Mouse (Mus musculus): ENCODE data around the gene Ccz1. TPM values are rescaled to one million over a fixed set of nuclear protein-coding genes. Genes with fewer than 3 reads are reported as not detected.
A peak's percentile ranks its signal among the peaks of the same experiment; 100 is the strongest.

Gene Ccz1
- polyA plus RNA-seq, 1 experiment: 54.9 TPM

- TF ChIP-seq CTCF (IDR thresholded peaks at IDR 0.05; ENCODE audit: borderline replicate concordance, extremely low read depth, insufficient read depth, insufficient read length): no peak
- TF ChIP-seq POLR2A (IDR thresholded peaks at IDR 0.05; ENCODE audit: borderline replicate concordance, extremely low read depth, insufficient read depth, insufficient read length, poor library complexity, severe bottlenecking): no peak
- no peak for DNase-seq (ENCODE audit: low read depth)
Observed at GRCm38 (mm10) chr5:143966671-143967070, 48.0 kb downstream of the Ccz1 start.

GRCm38 (mm10) chr5:143965586-143966345, 48.9 kb downstream of the Ccz1 start:
- TF ChIP-seq POLR2A (IDR thresholded peaks at IDR 0.05; ENCODE audit: borderline replicate concordance, extremely low read depth, insufficient read depth, insufficient read length, poor library complexity, severe bottlenecking): no peak
- TF ChIP-seq CTCF (IDR thresholded peaks at IDR 0.05; ENCODE audit: borderline replicate concordance, extremely low read depth, insufficient read depth, insufficient read length): no peak
- DNase-seq (ENCODE audit: low read depth): no peak

- TF ChIP-seq CTCF (IDR thresholded peaks at IDR 0.05; ENCODE audit: borderline replicate concordance, extremely low read depth, insufficient read depth, insufficient read length): no peak
- no peak for TF ChIP-seq POLR2A (IDR thresholded peaks at IDR 0.05; ENCODE audit: borderline replicate concordance, extremely low read depth, insufficient read depth, insufficient read length, poor library complexity, severe bottlenecking)
- no peak for DNase-seq (ENCODE audit: low read depth)
Observed at GRCm38 (mm10) chr5:143961176-143961575, 53.5 kb downstream of the Ccz1 start.

- no peak for DNase-seq (ENCODE audit: low read depth)
- TF ChIP-seq POLR2A (IDR thresholded peaks at IDR 0.05; ENCODE audit: borderline replicate concordance, extremely low read depth, insufficient read depth, insufficient read length, poor library complexity, severe bottlenecking): no peak
- no peak for TF ChIP-seq CTCF (IDR thresholded peaks at IDR 0.05; ENCODE audit: borderline replicate concordance, extremely low read depth, insufficient read depth, insufficient read length)
Observed at GRCm38 (mm10) chr5:143959551-143959950, 55.1 kb downstream of the Ccz1 start.

GRCm38 (mm10) chr5:143957101-143957500, 57.6 kb downstream of the Ccz1 start:
- no peak for DNase-seq (ENCODE audit: low read depth)
- no peak for TF ChIP-seq CTCF (IDR thresholded peaks at IDR 0.05; ENCODE audit: borderline replicate concordance, extremely low read depth, insufficient read depth, insufficient read length)
- no peak for TF ChIP-seq POLR2A (IDR thresholded peaks at IDR 0.05; ENCODE audit: borderline replicate concordance, extremely low read depth, insufficient read depth, insufficient read length, poor library complexity, severe bottlenecking)

GRCm38 (mm10) chr5:143950016-143950415, 64.7 kb downstream of the Ccz1 start:
- no peak for DNase-seq (ENCODE audit: low read depth)
- TF ChIP-seq CTCF (IDR thresholded peaks at IDR 0.05; ENCODE audit: borderline replicate concordance, extremely low read depth, insufficient read depth, insufficient read length) (no peak), POLR2A (IDR thresholded peaks at IDR 0.05; ENCODE audit: borderline replicate concordance, extremely low read depth, insufficient read depth, insufficient read length, poor library complexity, severe bottlenecking) (no peak)

GRCm38 (mm10) chr5:143948361-143948760, 66.3 kb downstream of the Ccz1 start:
- no peak for DNase-seq (ENCODE audit: low read depth)
- no peak for TF ChIP-seq CTCF (IDR thresholded peaks at IDR 0.05; ENCODE audit: borderline replicate concordance, extremely low read depth, insufficient read depth, insufficient read length)
- TF ChIP-seq POLR2A (IDR thresholded peaks at IDR 0.05; ENCODE audit: borderline replicate concordance, extremely low read depth, insufficient read depth, insufficient read length, poor library complexity, severe bottlenecking): no peak

- TF ChIP-seq CTCF (IDR thresholded peaks at IDR 0.05; ENCODE audit: borderline replicate concordance, extremely low read depth, insufficient read depth, insufficient read length) (no peak), POLR2A (IDR thresholded peaks at IDR 0.05; ENCODE audit: borderline replicate concordance, extremely low read depth, insufficient read depth, insufficient read length, poor library complexity, severe bottlenecking) (no peak)
- peak; percentile 60 for DNase-seq (ENCODE audit: low read depth)
Observed at GRCm38 (mm10) chr5:143943231-143944125, 71.2 kb downstream of the Ccz1 start.

GRCm38 (mm10) chr5:143941588-143941987, 73.1 kb downstream of the Ccz1 start:
- no peak for TF ChIP-seq POLR2A (IDR thresholded peaks at IDR 0.05; ENCODE audit: borderline replicate concordance, extremely low read depth, insufficient read depth, insufficient read length, poor library complexity, severe bottlenecking)
- no peak for TF ChIP-seq CTCF (IDR thresholded peaks at IDR 0.05; ENCODE audit: borderline replicate concordance, extremely low read depth, insufficient read depth, insufficient read length)

More at GRCm38 (mm10) chr5:143941588-143941987, 73.1 kb downstream of the Ccz1 start:
- DNase-seq (ENCODE audit: low read depth): no peak

Other genes with a start within 250 kb of the Ccz1 start
- gene Eif2ak1, start 197.1 kb downstream of the Ccz1 start, polyA plus RNA-seq (2012; rRNA removed): 26.1 and 31.8 TPM in 2 replicates
- gene Ankrd61, start 117.2 kb downstream of the Ccz1 start, polyA plus RNA-seq (2012; rRNA removed): 0.48 and 0.53 TPM in 2 replicates
- gene Aimp2, start 105.0 kb downstream of the Ccz1 start, polyA plus RNA-seq (2012; rRNA removed): 76.1 and 79.8 TPM in 2 replicates
- 15.8 and 18.6 TPM in 2 replicates for gene Pms2, start 104.9 kb downstream of the Ccz1 start, polyA plus RNA-seq (2012; rRNA removed)
- gene Gm42421, start 86.7 kb downstream of the Ccz1 start, polyA plus RNA-seq (2012; rRNA removed): 2.1 and 2.7 TPM in 2 replicates
- gene Rsph10b, start 81.8 kb downstream of the Ccz1 start, polyA plus RNA-seq (2012; rRNA removed): 7.4 and 9.4 TPM in 2 replicates
- not detected in 2 replicates for gene Ocm, start 11.8 kb upstream of the Ccz1 start, polyA plus RNA-seq (2012; rRNA removed)
- gene Lmtk2, start 85.6 kb upstream of the Ccz1 start, polyA plus RNA-seq (2012; rRNA removed): 14.0 and 24.8 TPM in 2 replicates
- gene Bhlha15, start 175.4 kb upstream of the Ccz1 start, polyA plus RNA-seq (2012; rRNA removed): 0.03 and 0.11 TPM in 2 replicates
- 58.0 and 59.4 TPM in 2 replicates for gene Tecpr1, start 208.7 kb upstream of the Ccz1 start, polyA plus RNA-seq (2012; rRNA removed)
- gene Bri3, start 229.6 kb upstream of the Ccz1 start, polyA plus RNA-seq (2012; rRNA removed): 97.3 and 129 TPM in 2 replicates